10 mouse cellular contexts compared by ENCODE assay signal in genomic region chr6:140081739-140082138, GRCm38 (mm10). TPM values are rescaled to one million over a fixed set of nuclear protein-coding genes. Genes with fewer than 3 reads are reported as not detected.
DNase-seq lines count a peak whose midpoint lies in the region; ATAC-seq and TF ChIP-seq lines count a peak whose summit lies in the region.
"Had no signal": no experiment of that assay in that cellular context is flagged by ENCODE, and none has a peak within 500 bp of the region (broad histone marks: within the 10 kb centered on the region; RNA-seq: fewer than 3 reads in every experiment).

No protein-coding gene starts in this region.

- TF ChIP-seq CTCF in kidney, postnatal 0 days (IDR thresholded peaks at IDR 0.05; ENCODE audit: low read depth) = peak; percentile 53

- H3K4me3 ChIP-seq in kidney, postnatal 0 days (replicated peaks; ENCODE audit: low read depth, low read length) = no peak overlapping the region
- no peak overlapping the region for H3K4me3 ChIP-seq in ES-E14 (ENCODE audit: insufficient read depth in 1 of 2, low read depth in 1 of 2, low read length in 2 of 2, poor library complexity in 1 of 2, severe bottlenecking in 1 of 2)
- no peak overlapping the region for H3K4me3 ChIP-seq in limb, embryonic 13.5 days

- no peak overlapping the region for H3K27ac ChIP-seq in kidney, postnatal 0 days
- no peak overlapping the region for H3K27ac ChIP-seq in ES-E14 (ENCODE audit: insufficient read depth, low read depth, low read length, poor library complexity, severe bottlenecking)
- no peak overlapping the region; the same call in 1 of the 2 replicates for H3K27ac ChIP-seq in limb, embryonic 13.5 days

- 78% methylated on average over 3 of the region's 3 CpGs for WGBS in kidney, postnatal 0 days
- WGBS in limb, embryonic 13.5 days = 76% methylated on average over 3 of the region's 3 CpGs

- in situ Hi-C loops in ES-E14 (cut with MboI; ENCODE audit: low sequenced_read_pairs in 2 of 2, unreplicated experiment in 2 of 2) = no loop called here

- peak; percentile 12 to 28 for DNase-seq in adrenal gland, postnatal 36 days
- DNase-seq in adrenal gland, adult 8-10 months = no peak
- no peak for DNase-seq in kidney, postnatal 0 days (ENCODE audit: low spot score)
- no peak for DNase-seq in kidney, adult 8-10 months
- DNase-seq in ES-E14 (ENCODE audit: low read depth, low spot score) = peak; percentile 22
- no peak for DNase-seq in MN1 (ENCODE audit: low spot score)

- no peak overlapping the region for H3K4me2 ChIP-seq in kidney, postnatal 0 days (ENCODE audit: low read length)
- no peak overlapping the region for H3K4me2 ChIP-seq in limb, embryonic 13.5 days (replicated peaks)

- no peaks in the 10 kb centered on the region for H3K4me1 ChIP-seq in kidney, postnatal 0 days (replicated peaks; ENCODE audit: insufficient read depth, low read length)
- no peaks in the 10 kb centered on the region for H3K4me1 ChIP-seq in ES-E14 (ENCODE audit: control insufficient read depth in 2 of 2, insufficient read depth in 2 of 2, low read length in 2 of 2, poor library complexity in 1 of 2)
- peaks cover 12% of the 10 kb centered on the region; the same call in 1 of the 2 replicates for H3K4me1 ChIP-seq in limb, embryonic 13.5 days

- H3K9me3 ChIP-seq in kidney, postnatal 0 days (replicated peaks; ENCODE audit: low read length) = 0 out of 2 replicates have a peak, but pooled peaks cover 4% of the 10 kb centered on the region
- H3K9me3 ChIP-seq in ES-E14 (ENCODE audit: control insufficient read depth, insufficient read depth, low read depth, low read length) = no peaks in the 10 kb centered on the region
- H3K9me3 ChIP-seq in limb, embryonic 13.5 days = peaks cover 4% of the 10 kb centered on the region; the same call in 1 of the 2 replicates

- no peaks in the 10 kb centered on the region for H3K27me3 ChIP-seq in kidney, postnatal 0 days (ENCODE audit: insufficient read depth, low read length)
- H3K27me3 ChIP-seq in limb, embryonic 13.5 days = no peaks in the 10 kb centered on the region

- H3K36me3 ChIP-seq in kidney, postnatal 0 days (ENCODE audit: insufficient read depth, low read length) = no peaks in the 10 kb centered on the region
- no peaks in the 10 kb centered on the region for H3K36me3 ChIP-seq in ES-E14 (ENCODE audit: control insufficient read depth, insufficient read depth, low read length, poor library complexity, severe bottlenecking)
- no peaks in the 10 kb centered on the region for H3K36me3 ChIP-seq in limb, embryonic 13.5 days

- ATAC-seq in kidney, postnatal 0 days (replicated peaks; ENCODE audit: low FRiP score, low read depth) = no peak; the same call in 1 of the 2 replicates
- ATAC-seq in limb, embryonic 13.5 days (ENCODE audit: low FRiP score, low read depth) = peak; percentile 64
- no peak for ATAC-seq in activated CD4-positive, CD25-positive, alpha-beta regulatory T cell, adult 4 months

- H3K9ac ChIP-seq in kidney, postnatal 0 days (ENCODE audit: low read depth, low read length) = no peak overlapping the region
- no peak overlapping the region for H3K9ac ChIP-seq in ES-E14 (ENCODE audit: insufficient read depth, low read depth, low read length, poor library complexity, severe bottlenecking)
- no peak overlapping the region for H3K9ac ChIP-seq in limb, embryonic 13.5 days

TF ChIP-seq in ES-E14, 5 proteins besides CTCF, POLR2A, EP300 and RAD21:
- TF ChIP-seq ZC3H11A (IDR thresholded peaks at IDR 0.05; ENCODE audit: borderline replicate concordance, low read depth, low read length) (no peak), ZNF384 (IDR thresholded peaks at IDR 0.05; ENCODE audit: low read depth, low read length) (no peak), MAFK (IDR thresholded peaks at IDR 0.05; ENCODE audit: insufficient read depth, low read depth, low read length) (no peak), CHD2 (IDR thresholded peaks at IDR 0.05; ENCODE audit: low read depth, low read length) (no peak), HCFC1 (IDR thresholded peaks at IDR 0.05; ENCODE audit: borderline replicate concordance, insufficient read depth, low read length) (no peak)

RNA-seq across cellular contexts. Expression of gene Plcz1, which starts 40.5 kb away (rescaled TPM):
- not detected for total RNA-seq in adrenal gland, postnatal 36 days (2021)
- not detected for total RNA-seq in adrenal gland, adult 8-10 months (2022)
- polyA plus RNA-seq in kidney, postnatal 0 days (2015; fragmentation: Nextera tagmentation; extraction: Ambion mirVana) = 0.05 and 0.06 TPM in 2 replicates
- total RNA-seq in ES-E14 (2012; rRNA removed) = not detected in 2 replicates
- not detected in 2 replicates for polyA plus RNA-seq in limb, embryonic 13.5 days (2015; fragmentation: Nextera tagmentation; extraction: Ambion mirVana)
- polyA plus RNA-seq in activated CD4-positive, CD25-positive, alpha-beta regulatory T cell, adult 4 months (2017; shearing (Covaris generic)) = not detected
- polyA plus RNA-seq: heart, embryonic 14.5 days; stomach, embryonic 14.5 days had no signal

RNA-seq across cellular contexts. Expression of gene Capza3, which starts 40.7 kb away (rescaled TPM):
- total RNA-seq in adrenal gland, postnatal 36 days (2021) = not detected
- total RNA-seq in adrenal gland, adult 8-10 months (2022) = not detected
- polyA plus RNA-seq in kidney, postnatal 0 days (2015; fragmentation: Nextera tagmentation; extraction: Ambion mirVana) = not detected in 2 replicates
- not detected in 2 replicates for total RNA-seq in ES-E14 (2012; rRNA removed)
- not detected in 2 replicates for polyA plus RNA-seq in limb, embryonic 13.5 days (2015; fragmentation: Nextera tagmentation; extraction: Ambion mirVana)
- polyA plus RNA-seq in activated CD4-positive, CD25-positive, alpha-beta regulatory T cell, adult 4 months (2017; shearing (Covaris generic)) = not detected
- polyA plus RNA-seq: heart, embryonic 14.5 days; stomach, embryonic 14.5 days had no signal

Comparison
In these comparisons a context has a peak if more than half of its experiments do, and no peak if none do; other contexts are left out.
1. DNase-seq: peak in adrenal gland, postnatal 36 days (2 of 2) and ES-E14 (single experiment); none in adrenal gland, adult 8-10 months (single experiment), kidney, postnatal 0 days (single experiment), kidney, adult 8-10 months (0 of 2) and MN1 (single experiment).